Mouse (Mus musculus) natural killer cell, adult 2 months (primary cell): ENCODE results near the gene Actr10.

Experiments
- DNase-seq, 2 experiments: peaks; one replicate each; pipeline ENCODE4 v3.0.0; 2022; ENCODE audit warnings: low spot score in 2 of 2

Gene Actr10

GRCm38 (mm10) chr12:70937571-70938384 is at the start of gene Actr10:
Gene Actr10 (plus strand): TSS chr12:70937857.
- peak; percentile 89 to 93 for DNase-seq

- DNase-seq = no peak
Measured at GRCm38 (mm10) chr12:70890405-70890804, 47.3 kb upstream of the Actr10 start.

GRCm38 (mm10) chr12:70890874-70891470 is 46.7 kb upstream of the Actr10 start:
- DNase-seq = no peak

- no peak for DNase-seq
Measured at GRCm38 (mm10) chr12:70895275-70895674, 42.4 kb upstream of the Actr10 start.

- no peak for DNase-seq
Measured at GRCm38 (mm10) chr12:70896068-70896467, 41.6 kb upstream of the Actr10 start.

GRCm38 (mm10) chr12:70897434-70897833 is 40.2 kb upstream of the Actr10 start:
- DNase-seq = no peak

GRCm38 (mm10) chr12:70898450-70898849 is 39.2 kb upstream of the Actr10 start:
- no peak for DNase-seq

- no peak for DNase-seq
Measured at GRCm38 (mm10) chr12:70904471-70904870, 33.2 kb upstream of the Actr10 start.

GRCm38 (mm10) chr12:70906867-70907266 is 30.8 kb upstream of the Actr10 start:
- no peak for DNase-seq

- DNase-seq = no peak
Measured at GRCm38 (mm10) chr12:70907651-70908050, 30.0 kb upstream of the Actr10 start.

- DNase-seq = no peak
Measured at GRCm38 (mm10) chr12:70908076-70908475, 29.6 kb upstream of the Actr10 start.

GRCm38 (mm10) chr12:70910241-70910720 is 27.4 kb upstream of the Actr10 start:
- peak; percentile 70 to 74 for DNase-seq

- peak; percentile 49 to 69 for DNase-seq
Measured at GRCm38 (mm10) chr12:70911029-70911428, 26.6 kb upstream of the Actr10 start.

GRCm38 (mm10) chr12:70911676-70912379 is 25.8 kb upstream of the Actr10 start:
- DNase-seq = peak in 1 of 2 experiments; percentile 8

GRCm38 (mm10) chr12:70913429-70913828 is 24.2 kb upstream of the Actr10 start:
- DNase-seq = peak; percentile 74 to 83

- DNase-seq = peak; percentile 25 to 45
Measured at GRCm38 (mm10) chr12:70914387-70914786, 23.3 kb upstream of the Actr10 start.

- no peak for DNase-seq
Measured at GRCm38 (mm10) chr12:70929781-70930180, 7.9 kb upstream of the Actr10 start.

GRCm38 (mm10) chr12:70937150-70937549 is 507 bp upstream of the Actr10 start:
- DNase-seq = no peak

- peak; percentile 49 to 58 for DNase-seq
Measured at GRCm38 (mm10) chr12:70940806-70941205, 3.1 kb downstream of the Actr10 start.

- DNase-seq = no peak
Measured at GRCm38 (mm10) chr12:70944181-70944580, 6.5 kb downstream of the Actr10 start.

GRCm38 (mm10) chr12:70946585-70947256 is 9.1 kb downstream of the Actr10 start:
- no peak for DNase-seq

- no peak for DNase-seq
Measured at GRCm38 (mm10) chr12:70958640-70959039, 21.0 kb downstream of the Actr10 start.
